Mouse (Mus musculus): ENCODE results near the gene Gm21830. TPM values are rescaled to one million over a fixed set of nuclear protein-coding genes. Genes with fewer than 3 reads are reported as not detected.
"Not testable (repeated sequence)": the region's sequence is repeated elsewhere in the genome, so short reads cannot be mapped to it uniquely, and the experiment has no call there.

The Gm21830 gene
- polyA plus RNA-seq (2017; shearing (Covaris generic)) = not detected

GRCm38 (mm10) chr2:67413425-67413824 lies at the start of gene Gm21830:
TSS of gene Gm21830 (plus strand) at chr2:67413725.
- not testable (repeated sequence) for ATAC-seq

GRCm38 (mm10) chr2:67364506-67364905 lies 49.0 kb upstream of the Gm21830 start:
- no peak for ATAC-seq

- no peak for ATAC-seq
These were observed 35.0 kb upstream of the Gm21830 start for GRCm38 (mm10) chr2:67378504-67378903.

- ATAC-seq = no peak
These were observed 7.3 kb downstream of the Gm21830 start for GRCm38 (mm10) chr2:67420853-67421252.

- ATAC-seq = no peak
These were observed 9.3 kb downstream of the Gm21830 start for GRCm38 (mm10) chr2:67422799-67423198.

GRCm38 (mm10) chr2:67433081-67433480 lies 19.6 kb downstream of the Gm21830 start, which contains the start of gene Gm26727:
TSS of gene Gm26727 (minus strand) at chr2:67433181.
- no peak for ATAC-seq

GRCm38 (mm10) chr2:67438309-67438708 lies 24.8 kb downstream of the Gm21830 start:
- ATAC-seq = no peak

- ATAC-seq = no peak
These were observed 32.3 kb downstream of the Gm21830 start, which contains the start of gene Xirp2 for GRCm38 (mm10) chr2:67445780-67446179. TSS of gene Xirp2 (plus strand) at chr2:67446002.

GRCm38 (mm10) chr2:67446772-67447171 lies 33.2 kb downstream of the Gm21830 start:
- ATAC-seq = no peak

GRCm38 (mm10) chr2:67447206-67447605 lies 33.7 kb downstream of the Gm21830 start:
- ATAC-seq = no peak

- no peak for ATAC-seq
These were observed 47.3 kb downstream of the Gm21830 start for GRCm38 (mm10) chr2:67460857-67461256.

GRCm38 (mm10) chr2:67467036-67467435 lies 53.5 kb downstream of the Gm21830 start:
- ATAC-seq = no peak

GRCm38 (mm10) chr2:67470030-67470429 lies 56.5 kb downstream of the Gm21830 start:
- ATAC-seq = not testable (repeated sequence)

- ATAC-seq = no peak
These were observed 64.2 kb downstream of the Gm21830 start for GRCm38 (mm10) chr2:67477753-67478152.

GRCm38 (mm10) chr2:67481051-67481450 lies 67.5 kb downstream of the Gm21830 start:
- no peak for ATAC-seq

Other genes starting within 250 kb of the Gm21830 start
- not detected for gene Gm26727, start 19.5 kb downstream of the Gm21830 start, polyA plus RNA-seq (2017; shearing (Covaris generic))
- not detected for gene Xirp2, start 32.3 kb downstream of the Gm21830 start, polyA plus RNA-seq (2017; shearing (Covaris generic))
- gene B3galt1, start 152.1 kb downstream of the Gm21830 start, polyA plus RNA-seq (2017; shearing (Covaris generic)) = under 1 TPM; 0.09 to 0.15 TPM